Mouse (Mus musculus) MEL (cell line): ENCODE data around the gene Madcam1. TPM values are rescaled to one million over a fixed set of nuclear protein-coding genes. Genes with fewer than 3 reads are reported as not detected.

ENCODE experiments used
- DNase-seq: peaks from one replicate; pipeline ENCODE4 v3.0.0; 2011; ENCODE audit warnings: low read depth, low spot score
- H3K27ac ChIP-seq: 2 replicates; pipeline ENCODE4 v1.5.1; 2012; ENCODE audit warnings: low read depth, mild to moderate bottlenecking, control low read depth, low read length, moderate library complexity; ENCODE audit not compliant: control insufficient read depth
- H3K27me3 ChIP-seq, 2 experiments: fragments of 150-350 bp in 1 of 2; sonication (generic) in 1 of 2; 2 replicates each; pipeline ENCODE4 v1.6.1; 2012; ENCODE audit warnings: low read length in 2 of 2, mild to moderate bottlenecking in 2 of 2, improper control_type of control experiment in 1 of 2, moderate library complexity in 1 of 2; ENCODE audit not compliant: insufficient read depth in 2 of 2, control insufficient read depth in 1 of 2
- H3K36me3 ChIP-seq, 2 experiments: 2 replicates each; pipeline ENCODE4 v1.6.1; 2012 to 2014; ENCODE audit warnings: low read length in 2 of 2, improper control_type of control experiment in 1 of 2, inconsistent platforms in 1 of 2, mild to moderate bottlenecking in 1 of 2; ENCODE audit not compliant: insufficient read depth in 2 of 2, control insufficient read depth in 1 of 2
- H3K4me1 ChIP-seq, 2 experiments: fragments of 150-350 bp in 1 of 2; sonication (generic) in 1 of 2; 2 replicates each; pipeline ENCODE4 v1.6.1; 2012; ENCODE audit warnings: low read length in 2 of 2, improper control_type of control experiment in 1 of 2, mild to moderate bottlenecking in 1 of 2; ENCODE audit not compliant: insufficient read depth in 2 of 2, control insufficient read depth in 1 of 2
- H3K4me3 ChIP-seq, 2 experiments: fragments of 150-350 bp in 1 of 2; sonication (generic) in 1 of 2; 2 replicates each; pipeline ENCODE4 v1.5.1; 2012; ENCODE audit warnings: low read depth in 2 of 2, low read length in 2 of 2, mild to moderate bottlenecking in 2 of 2, moderate library complexity in 2 of 2, control low read depth in 1 of 2, improper control_type of control experiment in 1 of 2; ENCODE audit not compliant: control insufficient read depth in 1 of 2, insufficient read depth in 1 of 2
- H3K79me2 ChIP-seq: 2 replicates; pipeline ENCODE4 v1.6.1; 2012; ENCODE audit warnings: mild to moderate bottlenecking, low read length, moderate library complexity; ENCODE audit not compliant: control insufficient read depth, poor library complexity, insufficient read depth
- H3K9ac ChIP-seq: 2 replicates; pipeline ENCODE4 v1.6.1; 2012; ENCODE audit warnings: low read depth, mild to moderate bottlenecking, control low read depth, low read length, moderate library complexity; ENCODE audit not compliant: control insufficient read depth, poor library complexity, severe bottlenecking
- H3K9me3 ChIP-seq: fragments of 150-350 bp; sonication (generic); replicated peaks from 2 replicates; pipeline ENCODE4 v1.6.1; 2012; ENCODE audit warnings: mild to moderate bottlenecking, low read length, improper control_type of control experiment, moderate library complexity; ENCODE audit not compliant: insufficient read depth
- BHLHE40 ChIP-seq: IDR thresholded peaks from 2 replicates; pipeline ENCODE4 v1.6.1; 2012; ENCODE audit warnings: low read depth, mild to moderate bottlenecking, inconsistent platforms, low read length, improper control_type of control experiment, borderline replicate concordance
- CHD1 ChIP-seq: IDR thresholded peaks from 2 replicates; pipeline ENCODE4 v1.6.1; 2012; ENCODE audit warnings: low read depth, mild to moderate bottlenecking, inconsistent platforms, low read length, improper control_type of control experiment
- CHD2 ChIP-seq: IDR thresholded peaks from 2 replicates; pipeline ENCODE4 v1.6.1; 2011; ENCODE audit warnings: low read length, improper control_type of control experiment
- CTCF ChIP-seq, 3 experiments: IDR thresholded peaks in 2 of 3; conservative IDR thresholded peaks in 1 of 3; 2 replicates each; pipeline ENCODE4 v1.5.1; 2011 to 2012; ENCODE audit warnings: low read length in 3 of 3, low read depth in 2 of 3, mild to moderate bottlenecking in 2 of 3, improper control_type of control experiment in 1 of 3, inconsistent platforms in 1 of 3, mixed read lengths in 1 of 3, moderate library complexity in 1 of 3; ENCODE audit not compliant: control insufficient read depth in 1 of 3, insufficient read depth in 1 of 3, poor library complexity in 1 of 3, severe bottlenecking in 1 of 3
- E2F4 ChIP-seq: IDR thresholded peaks from 2 replicates; pipeline ENCODE4 v1.6.1; 2011; ENCODE audit warnings: low read depth, low read length, improper control_type of control experiment, borderline replicate concordance
- ELF1 ChIP-seq: IDR thresholded peaks from 2 replicates; pipeline ENCODE4 v1.6.1; 2014; ENCODE audit warnings: low read depth, mild to moderate bottlenecking, inconsistent platforms, low read length, improper control_type of control experiment, moderate library complexity
- EP300 ChIP-seq, 2 experiments: IDR thresholded peaks; 2 replicates each; pipeline ENCODE4 v1.6.1; 2011; ENCODE audit warnings: improper control_type of control experiment in 2 of 2, low read length in 2 of 2, low read depth in 1 of 2, mild to moderate bottlenecking in 1 of 2
- ETS1 ChIP-seq: IDR thresholded peaks from 2 replicates; pipeline ENCODE4 v1.6.1; 2012; ENCODE audit warnings: low read depth, mild to moderate bottlenecking, inconsistent platforms, low read length, improper control_type of control experiment, moderate library complexity
- GATA1 ChIP-seq: IDR thresholded peaks from 2 replicates; pipeline ENCODE4 v1.6.1; 2011; ENCODE audit warnings: low read depth, low read length, improper control_type of control experiment
- JUND ChIP-seq: IDR thresholded peaks from 2 replicates; pipeline ENCODE4 v1.6.1; 2011; ENCODE audit warnings: low read depth, mild to moderate bottlenecking, improper control_type of control experiment, low read length
- MAFK ChIP-seq: IDR thresholded peaks from 2 replicates; pipeline ENCODE4 v1.6.1; 2011; ENCODE audit warnings: low read depth, mild to moderate bottlenecking, low read length, improper control_type of control experiment, borderline replicate concordance
- MEF2A ChIP-seq: IDR thresholded peaks from 2 replicates; pipeline ENCODE4 v1.6.1; 2014; ENCODE audit warnings: low read depth, mild to moderate bottlenecking, inconsistent platforms, low read length, improper control_type of control experiment; ENCODE audit not compliant: poor library complexity, insufficient replicate concordance, severe bottlenecking; ENCODE audit errors: extremely low read depth
- MXI1 ChIP-seq: IDR thresholded peaks from 2 replicates; pipeline ENCODE4 v1.6.1; 2011; ENCODE audit warnings: mild to moderate bottlenecking, low read depth, low read length, improper control_type of control experiment
- MYC ChIP-seq: IDR thresholded peaks from 2 replicates; pipeline ENCODE4 v1.6.1; 2011; ENCODE audit warnings: low read depth, mild to moderate bottlenecking, low read length, improper control_type of control experiment, moderate library complexity
- NRF1 ChIP-seq: IDR thresholded peaks from 2 replicates; pipeline ENCODE4 v1.6.1; 2014; ENCODE audit warnings: low read depth, mild to moderate bottlenecking, inconsistent platforms, low read length, improper control_type of control experiment, moderate library complexity; ENCODE audit not compliant: poor library complexity, insufficient read depth, severe bottlenecking
- POLR2A ChIP-seq, 2 experiments: IDR thresholded peaks; 2 replicates each; pipeline ENCODE4 v1.6.1; 2011 to 2012; ENCODE audit warnings: low read length in 2 of 2, mild to moderate bottlenecking in 2 of 2, control low read depth in 1 of 2, improper control_type of control experiment in 1 of 2, low read depth in 1 of 2, moderate library complexity in 1 of 2; ENCODE audit not compliant: control insufficient read depth in 1 of 2, insufficient read depth in 1 of 2, poor library complexity in 1 of 2
- POLR2AphosphoS2 ChIP-seq: IDR thresholded peaks from 2 replicates; pipeline ENCODE4 v1.6.1; 2011; ENCODE audit warnings: low read length, improper control_type of control experiment
- POLR2AphosphoS5 ChIP-seq: IDR thresholded peaks from 2 replicates; pipeline ENCODE4 v1.6.1; 2012; ENCODE audit warnings: low read depth, borderline replicate concordance, mild to moderate bottlenecking, inconsistent platforms, low read length, moderate library complexity, mixed read lengths
- TAL1 ChIP-seq: IDR thresholded peaks from 2 replicates; pipeline ENCODE4 v1.6.1; 2012; ENCODE audit warnings: mild to moderate bottlenecking, inconsistent platforms, low read length, moderate library complexity, mixed read lengths
- TBP ChIP-seq: IDR thresholded peaks from 2 replicates; pipeline ENCODE4 v1.8.0; 2011; ENCODE audit warnings: low read depth, low read length, improper control_type of control experiment
- TCF12 ChIP-seq: IDR thresholded peaks from 2 replicates; pipeline ENCODE4 v1.6.1; 2014; ENCODE audit warnings: low read depth, mild to moderate bottlenecking, inconsistent platforms, low read length, improper control_type of control experiment, moderate library complexity
- UBTF ChIP-seq: IDR thresholded peaks from 2 replicates; pipeline ENCODE4 v1.6.1; 2012; ENCODE audit warnings: low read depth, mild to moderate bottlenecking, inconsistent platforms, low read length, improper control_type of control experiment, moderate library complexity, borderline replicate concordance; ENCODE audit not compliant: insufficient read depth
- ZC3H11A ChIP-seq: IDR thresholded peaks from 2 replicates; pipeline ENCODE4 v1.6.1; 2012; ENCODE audit warnings: low read depth, mild to moderate bottlenecking, inconsistent platforms, low read length, improper control_type of control experiment
- ZKSCAN1 ChIP-seq: IDR thresholded peaks from 2 replicates; pipeline ENCODE4 v1.6.1; 2012; ENCODE audit warnings: low read depth, mild to moderate bottlenecking, inconsistent platforms, low read length, improper control_type of control experiment, moderate library complexity
- ZMIZ1 ChIP-seq: IDR thresholded peaks from 2 replicates; pipeline ENCODE4 v1.6.1; 2012; ENCODE audit warnings: low read depth, mild to moderate bottlenecking, inconsistent platforms, low read length, improper control_type of control experiment, moderate library complexity
- ZNF384 ChIP-seq: IDR thresholded peaks from 2 replicates; pipeline ENCODE4 v1.6.1; 2012; ENCODE audit warnings: low read depth, mild to moderate bottlenecking, inconsistent platforms, low read length, improper control_type of control experiment
- polyA plus RNA-seq, 2 experiments: library from polyadenylated mRNA; stranded (reverse) in 1 of 2; unstranded in 1 of 2; fragments of >175 nt in 1 of 2; fragments of >200 nt in 1 of 2; gene quantifications; 2 replicates each; pipeline versions ENCODE4 v1.2.1 to v1.2.4; 2012; ENCODE audit warnings: low replicate concordance in 2 of 2, low read depth in 1 of 2; ENCODE audit not compliant: insufficient read length in 2 of 2, insufficient read depth in 1 of 2, missing spikeins in 1 of 2
- total RNA-seq: library from RNA; depleted of rRNA; stranded (reverse); fragments of 300-350 nt; gene quantifications from 2 replicates; pipeline ENCODE4 v1.2.3, GENCODE M21; 2012

Madcam1 gene
- total and polyA plus RNA-seq, 3 experiments: not detected

DNA sequence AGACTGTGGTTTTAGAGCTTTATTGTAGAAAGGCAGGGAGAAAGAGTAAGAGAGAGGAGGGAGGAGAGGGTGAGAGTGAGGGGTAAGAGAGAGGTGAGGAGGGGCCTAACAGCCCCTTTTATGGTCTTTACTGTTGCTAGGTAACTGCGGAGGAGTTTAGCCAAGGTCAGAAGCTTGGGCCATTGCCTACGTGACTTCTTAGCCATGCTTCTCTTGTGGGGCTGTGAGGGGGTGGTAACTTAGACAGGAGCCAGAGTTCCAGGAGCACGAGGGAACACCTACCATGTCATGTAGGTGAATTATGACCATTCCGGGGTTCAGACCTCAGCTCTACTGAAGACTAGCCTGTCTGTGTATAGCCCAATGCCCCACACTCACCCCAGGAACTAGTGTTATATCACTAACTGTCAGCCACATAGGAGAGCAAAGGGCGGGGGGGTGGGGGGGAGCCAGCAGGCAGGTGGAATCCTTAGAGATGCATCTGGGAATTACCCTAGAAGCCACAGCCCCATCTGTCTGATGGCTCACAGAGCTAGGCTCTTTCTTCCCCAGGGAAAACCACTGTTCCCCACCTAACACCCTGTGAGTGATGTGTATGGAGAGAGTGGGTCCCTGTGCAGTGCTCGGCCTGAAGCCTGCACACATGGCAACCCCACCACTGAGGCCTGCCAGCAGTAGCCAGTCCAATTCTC lies 7.2 kb downstream of the Madcam1 start:
- H3K36me3 ChIP-seq: peaks cover 0 to 4% of the 10 kb centered on the region in 2 experiments; a peak in 1 of 4 replicates
- H3K4me3 ChIP-seq: no peak overlapping the region
- peaks cover 11% of the 10 kb centered on the region for H3K79me2 ChIP-seq
- no peak for TF ChIP-seq BHLHE40
- TF ChIP-seq MXI1: no peak
- TF ChIP-seq ZKSCAN1: no peak
- no peak for TF ChIP-seq POLR2A (IDR thresholded peaks at IDR 0.05; ENCODE audit: control insufficient read depth in 1 of 2, insufficient read depth in 1 of 2, low read depth in 1 of 2, low read length in 2 of 2, poor library complexity in 1 of 2)
- TF ChIP-seq TCF12: no peak
- H3K9ac ChIP-seq: no peak overlapping the region
- H3K27me3 ChIP-seq: no peaks in the 10 kb centered on the region
- peaks cover 0 to 9% of the 10 kb centered on the region in 2 experiments; a peak in 3 of 4 replicates for H3K4me1 ChIP-seq
- H3K9me3 ChIP-seq: no peaks in the 10 kb centered on the region
- DNase-seq: no peak
- no peak overlapping the region for H3K27ac ChIP-seq

GRCm38 (mm10) chr10:79672088-79672455 lies 7.7 kb downstream of the Madcam1 start:
- no peaks in the 10 kb centered on the region for H3K9me3 ChIP-seq
- no peak overlapping the region for H3K9ac ChIP-seq
- H3K27ac ChIP-seq: no peak overlapping the region
- H3K27me3 ChIP-seq: no peaks in the 10 kb centered on the region
- no peak overlapping the region for H3K4me3 ChIP-seq
- H3K79me2 ChIP-seq: peaks cover 11% of the 10 kb centered on the region
- TF ChIP-seq ZMIZ1: no peak
- TF ChIP-seq E2F4: no peak
- no peak for TF ChIP-seq ZKSCAN1
- no peak for TF ChIP-seq ELF1
- no peak for TF ChIP-seq ETS1
- no peak for TF ChIP-seq ZNF384
- TF ChIP-seq MAFK: no peak
- no peak for TF ChIP-seq CHD1
- TF ChIP-seq POLR2AphosphoS2: no peak
- TF ChIP-seq, all 39 proteins: peak for 0
- no peak for DNase-seq
- Histone ChIP-seq H3K4me1 (peaks cover 0 to 9% of the 10 kb centered on the region in 2 experiments; a peak in 3 of 4 replicates), H3K36me3 (peaks cover 0 to 4% of the 10 kb centered on the region in 2 experiments; a peak in 1 of 4 replicates)

DNA sequence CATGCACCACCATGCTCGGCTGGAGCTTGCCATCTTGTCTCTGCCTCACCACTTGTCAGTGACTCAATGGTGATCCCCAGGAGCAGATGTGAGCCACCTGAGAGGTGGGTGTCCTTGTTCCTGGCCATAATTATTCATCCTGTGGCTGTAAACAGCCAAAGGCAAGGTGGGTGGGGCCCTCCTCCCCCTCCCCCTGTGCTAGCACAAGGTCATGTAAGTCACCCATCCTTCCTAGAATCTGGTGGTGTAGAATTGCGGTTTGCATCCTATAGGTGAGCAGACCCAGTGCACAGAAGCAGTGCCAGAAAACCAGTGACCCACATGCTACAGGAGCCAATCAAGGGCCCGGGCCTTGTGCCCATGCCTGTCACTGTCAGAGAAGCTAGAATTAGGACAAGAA lies 8.7 kb downstream of the Madcam1 start:
- DNase-seq: no peak
- no peaks in the 10 kb centered on the region for H3K9me3 ChIP-seq
- H3K36me3 ChIP-seq: peaks cover 0 to 4% of the 10 kb centered on the region in 2 experiments; a peak in 1 of 4 replicates
- H3K27ac ChIP-seq: no peak overlapping the region
- no peak overlapping the region for H3K9ac ChIP-seq
- no peaks in the 10 kb centered on the region for H3K27me3 ChIP-seq
- H3K4me1 ChIP-seq: peaks cover 0 to 9% of the 10 kb centered on the region in 2 experiments; a peak in 3 of 4 replicates
- no peak overlapping the region for H3K4me3 ChIP-seq
- peaks cover 11% of the 10 kb centered on the region for H3K79me2 ChIP-seq
- TF ChIP-seq ELF1 (no peak), POLR2AphosphoS5 (no peak), NRF1 (no peak), UBTF (no peak), CTCF (IDR thresholded peaks at IDR 0.05 in 2 of 3, conservative IDR thresholded peaks at IDR 0.05 in 1 of 3; ENCODE audit: control insufficient read depth in 1 of 3, insufficient read depth in 1 of 3, low read depth in 2 of 3, low read length in 3 of 3, poor library complexity in 1 of 3, severe bottlenecking in 1 of 3) (no peak), EP300 (IDR thresholded peaks at IDR 0.05; ENCODE audit: low read depth in 1 of 2, low read length in 2 of 2) (no peak), E2F4 (no peak), MXI1 (no peak), CHD2 (no peak), TAL1 (no peak), ZC3H11A (no peak), JUND (no peak), TBP (no peak), MEF2A (no peak), MYC (no peak), GATA1 (no peak)
